Mouse (Mus musculus): Measurements from ENCODE around the gene Jph3. TPM values are rescaled to one million over a fixed set of nuclear protein-coding genes. Genes with fewer than 3 reads are reported as not detected.

The Jph3 gene
- polyA plus RNA-seq, 1 experiment from 2014 or later, result 1.4 TPM

DNA sequence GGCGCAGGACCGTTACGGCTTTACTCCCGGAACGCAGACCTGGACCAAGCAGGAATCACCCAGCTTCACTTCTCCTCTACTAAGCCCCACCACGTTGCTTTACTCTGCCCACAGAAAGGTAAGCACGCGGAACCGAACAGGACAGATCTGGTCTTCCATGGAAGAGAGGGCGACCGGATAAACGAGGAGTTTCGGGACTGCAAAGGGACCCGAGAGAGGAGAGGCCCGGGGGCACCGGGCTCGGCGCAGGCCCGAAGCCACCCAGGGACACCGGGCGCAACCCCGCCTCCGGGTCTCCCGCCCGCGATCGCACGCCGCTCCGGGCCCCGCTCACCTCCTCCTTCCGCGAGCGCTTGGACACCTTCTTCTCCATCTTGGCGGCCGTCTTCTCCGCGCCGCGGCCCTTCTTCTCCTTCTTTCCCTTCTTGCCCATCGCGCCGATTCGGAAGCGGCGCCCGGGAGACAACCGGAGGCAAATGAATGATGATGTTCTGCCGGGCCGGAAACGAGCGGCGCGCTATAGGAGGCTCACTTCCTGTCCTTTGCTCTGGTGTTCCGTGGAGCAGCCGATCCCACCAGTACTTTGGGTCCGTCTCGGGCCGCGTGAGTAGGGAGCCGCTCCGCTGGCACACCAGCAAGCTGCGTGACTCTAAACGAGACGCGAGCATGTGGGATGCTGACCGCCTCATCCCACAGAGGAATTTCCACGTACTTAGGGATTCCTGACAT, 99.8 kb downstream of the Jph3 start, which contains the start of gene Klhdc4:
Gene Klhdc4 (minus strand): TSS at position 522 of the 729 bp plus-strand sequence.
- DNase-seq (ENCODE audit: low spot score), result peak; percentile 95
- no peaks in the 10 kb centered on the region for H3K9me3 ChIP-seq
- no peaks in the 10 kb centered on the region for H3K27me3 ChIP-seq (ENCODE audit: insufficient read depth, poor library complexity, severe bottlenecking)
- no peaks in the 10 kb centered on the region for H3K36me3 ChIP-seq
- WGBS, result under 1% methylated on average over 68 of the region's 68 CpGs
- peak within 1 kb of the TSS; percentile 94 for H3K4me3 ChIP-seq
- peaks cover 19% of the 10 kb centered on the region for H3K4me1 ChIP-seq
- peak within 1 kb of the TSS; percentile 90 for H3K27ac ChIP-seq

DNA sequence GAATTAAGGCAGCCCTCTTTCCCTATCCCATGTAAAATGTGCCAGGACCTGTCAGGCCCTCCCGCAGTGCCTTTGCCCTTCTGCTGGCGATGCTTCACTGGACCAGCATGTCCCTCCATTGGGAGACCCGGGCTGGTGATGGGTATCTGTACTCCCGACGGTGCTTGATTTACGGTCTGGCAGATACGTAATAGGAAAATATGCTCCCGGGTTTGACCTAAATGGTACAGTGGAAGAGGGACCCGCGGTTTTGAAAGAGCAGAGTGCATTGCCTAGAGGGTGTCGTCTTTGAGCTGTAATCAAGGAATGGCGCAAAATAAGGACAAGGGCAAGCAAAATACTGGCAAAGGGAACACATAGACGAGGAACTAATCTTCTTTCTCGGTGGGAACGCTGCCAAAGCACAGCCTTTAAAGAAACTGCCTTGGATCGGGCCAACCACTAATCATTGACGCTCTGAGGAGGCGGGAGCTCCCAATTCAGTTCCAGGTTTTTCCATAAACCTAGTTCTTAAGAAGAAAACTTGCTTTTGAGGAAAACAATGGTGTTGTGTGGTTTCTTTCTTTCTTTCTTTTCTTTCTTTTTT, 100.4 kb downstream of the Jph3 start:
- Histone ChIP-seq H3K27ac (peak overlapping the region; percentile 90), H3K27me3 (ENCODE audit: insufficient read depth, poor library complexity, severe bottlenecking) (no peaks in the 10 kb centered on the region), H3K9me3 (no peaks in the 10 kb centered on the region), H3K4me3 (peak overlapping the region; percentile 94), H3K36me3 (no peaks in the 10 kb centered on the region), H3K4me1 (peaks cover 19% of the 10 kb centered on the region)
- no peak for DNase-seq (ENCODE audit: low spot score)
- 18% methylated on average over 18 of the region's 18 CpGs for WGBS

DNA sequence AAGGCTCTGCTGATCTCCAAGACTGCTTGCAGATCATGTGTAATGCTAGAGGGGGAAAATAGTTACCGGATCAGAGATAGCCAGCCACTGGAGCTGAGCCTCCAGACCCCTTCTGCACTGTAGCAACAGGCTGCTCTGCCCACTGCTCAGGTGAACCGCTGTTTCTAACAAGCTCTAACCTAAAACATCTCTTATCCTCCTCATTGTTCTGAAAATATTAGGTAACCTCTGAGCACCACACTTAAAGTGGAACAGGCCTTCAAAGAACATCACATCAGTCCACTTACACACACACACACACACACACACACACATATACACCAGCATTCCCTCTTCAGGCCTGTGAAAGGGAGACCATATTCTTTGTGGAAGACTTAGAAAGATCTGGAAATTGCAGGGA, 102.6 kb downstream of the Jph3 start:
- DNase-seq (ENCODE audit: low spot score), result no peak
- H3K4me1 ChIP-seq, result peaks cover 19% of the 10 kb centered on the region
- H3K27ac ChIP-seq, result peak overlapping the region; percentile 49; the same call in 1 of the 2 replicates
- H3K9me3 ChIP-seq, result no peaks in the 10 kb centered on the region
- no peaks in the 10 kb centered on the region for H3K36me3 ChIP-seq
- 71% methylated on average over 2 of the region's 2 CpGs for WGBS
- no peaks in the 10 kb centered on the region for H3K27me3 ChIP-seq (ENCODE audit: insufficient read depth, poor library complexity, severe bottlenecking)
- no peak overlapping the region for H3K4me3 ChIP-seq

DNA sequence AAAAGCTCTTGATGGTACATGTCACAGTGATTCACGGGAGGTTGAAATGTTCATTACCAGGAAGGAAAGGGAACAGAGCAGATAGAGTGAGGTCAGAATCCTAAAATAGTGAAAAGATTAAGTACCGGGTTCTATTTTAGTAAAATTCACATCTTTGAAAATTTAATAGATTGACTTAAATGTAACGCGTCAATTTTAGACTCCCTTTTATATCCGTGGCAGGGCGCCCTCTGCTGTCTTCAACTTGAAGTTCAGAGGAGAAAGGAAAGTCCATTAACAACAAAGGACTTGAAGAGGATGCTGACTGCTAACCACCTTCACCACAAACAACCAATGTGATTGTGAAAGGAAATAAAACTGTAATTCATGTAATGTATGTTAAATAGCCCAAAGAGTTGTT, 103.1 kb downstream of the Jph3 start:
- H3K9me3 ChIP-seq, result no peaks in the 10 kb centered on the region
- H3K27ac ChIP-seq, result peak overlapping the region; percentile 49; the same call in 1 of the 2 replicates
- H3K4me1 ChIP-seq, result peaks cover 19% of the 10 kb centered on the region
- no peak for DNase-seq (ENCODE audit: low spot score)
- H3K36me3 ChIP-seq, result no peaks in the 10 kb centered on the region
- WGBS, result 16% methylated on average over 6 of the region's 6 CpGs
- H3K4me3 ChIP-seq, result peak overlapping the region; percentile 19; the same call in 1 of the 2 replicates
- no peaks in the 10 kb centered on the region for H3K27me3 ChIP-seq (ENCODE audit: insufficient read depth, poor library complexity, severe bottlenecking)

DNA sequence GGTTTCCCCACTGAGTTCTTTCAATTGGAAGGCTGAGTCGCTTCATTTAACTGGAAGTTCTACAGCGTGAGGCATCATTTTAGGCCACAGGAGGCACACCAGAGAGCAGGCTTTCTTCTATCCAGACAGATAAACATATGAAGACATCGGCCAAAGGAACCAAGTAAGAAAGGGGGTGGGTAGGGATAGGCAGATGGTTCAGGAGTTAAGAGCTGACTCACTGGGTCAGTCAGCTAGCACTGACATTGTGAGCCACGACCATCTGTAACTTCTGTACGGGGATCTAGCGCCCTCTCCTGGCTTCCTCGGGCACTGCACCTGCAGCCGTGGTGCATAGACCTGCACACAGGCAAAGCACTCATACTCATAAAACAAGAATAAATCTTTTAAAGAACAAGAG, 111.8 kb downstream of the Jph3 start:
- H3K27me3 ChIP-seq (ENCODE audit: insufficient read depth, poor library complexity, severe bottlenecking), result 0 out of 2 replicates have a peak, but pooled peaks cover 2% of the 10 kb centered on the region
- peaks cover 24% of the 10 kb centered on the region; the same call in 1 of the 2 replicates for H3K36me3 ChIP-seq
- no peaks in the 10 kb centered on the region for H3K9me3 ChIP-seq
- no peak overlapping the region for H3K4me3 ChIP-seq
- no peaks in the 10 kb centered on the region for H3K4me1 ChIP-seq
- whole genome bisulfite sequencing, result 53% methylated on average over 8 of the region's 8 CpGs
- no peak for DNase-seq (ENCODE audit: low spot score)
- H3K27ac ChIP-seq, result no peak overlapping the region

DNA sequence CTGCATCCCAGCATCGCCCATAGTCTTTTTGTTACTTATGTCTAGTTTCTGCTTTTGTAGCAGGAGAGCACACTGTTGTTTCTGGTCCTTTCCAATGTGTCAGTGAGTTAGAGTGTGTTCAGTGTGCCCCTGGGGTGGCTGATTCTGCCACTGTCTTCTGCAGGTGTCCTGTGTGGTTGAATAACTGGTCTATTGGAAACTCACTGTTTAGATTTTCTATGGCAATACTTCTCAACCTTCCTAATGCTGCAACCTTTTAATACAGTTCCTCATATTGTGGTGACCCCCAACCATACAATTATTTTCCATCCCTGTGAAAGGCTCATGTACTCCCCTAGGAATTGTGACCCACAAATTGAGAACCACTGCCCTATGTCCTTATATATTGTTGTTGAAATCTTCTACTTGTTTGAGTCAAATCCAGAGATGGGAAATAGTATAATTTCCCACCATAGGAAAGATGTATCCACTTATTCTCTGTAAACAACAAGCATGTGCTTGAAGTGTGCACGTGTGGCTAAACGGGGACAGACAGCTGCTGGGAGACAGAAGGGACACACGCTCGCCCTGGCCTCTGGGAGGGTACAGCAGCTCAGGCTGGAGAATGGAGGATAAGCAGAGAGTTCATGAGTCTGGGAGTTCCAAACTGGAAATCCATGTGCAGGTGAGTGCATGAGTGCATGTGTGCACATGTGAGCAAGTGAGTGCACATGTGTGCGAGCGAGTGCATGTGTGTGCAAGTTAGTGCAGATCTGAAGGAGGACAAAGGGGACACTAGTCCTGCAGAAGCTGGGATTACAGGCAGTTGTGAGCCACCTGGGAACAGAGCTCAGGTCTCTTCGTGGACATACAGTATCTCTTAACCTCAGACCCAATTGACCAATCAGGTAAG, 112.9 kb downstream of the Jph3 start:
- Histone ChIP-seq H3K27me3 (ENCODE audit: insufficient read depth, poor library complexity, severe bottlenecking) (0 out of 2 replicates have a peak, but pooled peaks cover 3% of the 10 kb centered on the region), H3K27ac (no peak overlapping the region), H3K9me3 (no peaks in the 10 kb centered on the region)

DNA sequence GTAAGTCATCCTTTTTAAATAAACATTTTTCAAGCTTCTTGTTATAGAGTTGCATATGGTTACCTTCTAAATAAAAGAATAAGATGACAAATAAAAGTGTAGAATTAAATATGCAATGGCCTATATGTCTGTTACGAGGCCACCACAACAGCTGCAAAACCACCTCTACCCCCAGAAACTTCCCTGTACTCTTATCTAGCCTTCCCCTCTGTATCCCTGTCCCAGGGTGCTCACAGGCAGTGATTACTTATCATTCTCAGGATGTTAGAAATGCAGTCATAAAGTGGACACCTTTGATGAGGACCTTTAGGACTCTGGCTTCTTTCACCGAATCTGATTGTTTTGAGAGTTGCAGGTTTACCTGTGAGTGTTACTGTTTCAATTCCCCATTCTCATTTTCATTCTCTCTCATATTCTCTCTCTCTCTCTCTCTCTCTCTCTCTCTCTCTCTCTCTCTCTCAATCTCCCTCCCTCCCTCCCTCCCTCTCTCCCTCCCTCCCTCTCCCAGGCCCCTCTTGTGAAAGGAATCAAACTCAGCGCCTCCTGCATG, 113.8 kb downstream of the Jph3 start:
- Histone ChIP-seq H3K4me3 (no peak overlapping the region), H3K27me3 (ENCODE audit: insufficient read depth, poor library complexity, severe bottlenecking) (0 out of 2 replicates have a peak, but pooled peaks cover 3% of the 10 kb centered on the region), H3K36me3 (peaks cover 24% of the 10 kb centered on the region; the same call in 1 of the 2 replicates), H3K9me3 (no peaks in the 10 kb centered on the region), H3K4me1 (no peaks in the 10 kb centered on the region), H3K27ac (no peak overlapping the region)
- no peak for DNase-seq (ENCODE audit: low spot score)
- 75% methylated on average over 3 of the region's 3 CpGs for WGBS

More for the DNA sequence above, 112.9 kb downstream of the Jph3 start:
- DNase-seq (ENCODE audit: low spot score), result no peak
- Histone ChIP-seq H3K4me3 (no peak overlapping the region), H3K4me1 (no peaks in the 10 kb centered on the region), H3K36me3 (peaks cover 24% of the 10 kb centered on the region; the same call in 1 of the 2 replicates)
- 82% methylated on average over 8 of the region's 8 CpGs for WGBS

Other genes starting within 250 kb of the Jph3 start
- gene 1700018B08Rik, start 185.3 kb upstream of the Jph3 start, polyA plus RNA-seq (2016; fragmentation: Nextera tagmentation; extraction: Ambion mirVana), result not detected in 2 replicates
- 10.9 and 17.0 TPM in 2 replicates for gene Fbxo31, start 150.8 kb upstream of the Jph3 start, polyA plus RNA-seq (2016; fragmentation: Nextera tagmentation; extraction: Ambion mirVana)
- gene Map1lc3b, start 139.3 kb upstream of the Jph3 start, polyA plus RNA-seq (2016; fragmentation: Nextera tagmentation; extraction: Ambion mirVana), result 167 and 170 TPM in 2 replicates
- gene Zcchc14, start 76.7 kb upstream of the Jph3 start, polyA plus RNA-seq (2016; fragmentation: Nextera tagmentation; extraction: Ambion mirVana), result 7.8 and 10.9 TPM in 2 replicates
- 44.3 and 54.4 TPM in 2 replicates for gene Klhdc4, start 99.9 kb downstream of the Jph3 start, polyA plus RNA-seq (2016; fragmentation: Nextera tagmentation; extraction: Ambion mirVana)
- 18.7 and 20.9 TPM in 2 replicates for gene Slc7a5, start 178.1 kb downstream of the Jph3 start, polyA plus RNA-seq (2016; fragmentation: Nextera tagmentation; extraction: Ambion mirVana)
- not detected in 2 replicates for gene Car5a, start 215.3 kb downstream of the Jph3 start, polyA plus RNA-seq (2016; fragmentation: Nextera tagmentation; extraction: Ambion mirVana)
- 35.8 and 58.5 TPM in 2 replicates for gene Banp, start 220.1 kb downstream of the Jph3 start, polyA plus RNA-seq (2016; fragmentation: Nextera tagmentation; extraction: Ambion mirVana)

All from heart, embryonic 10.5 days (tissue).